Comparison of ENCODE assay signal across 8 mouse cellular contexts in the genomic region with DNA sequence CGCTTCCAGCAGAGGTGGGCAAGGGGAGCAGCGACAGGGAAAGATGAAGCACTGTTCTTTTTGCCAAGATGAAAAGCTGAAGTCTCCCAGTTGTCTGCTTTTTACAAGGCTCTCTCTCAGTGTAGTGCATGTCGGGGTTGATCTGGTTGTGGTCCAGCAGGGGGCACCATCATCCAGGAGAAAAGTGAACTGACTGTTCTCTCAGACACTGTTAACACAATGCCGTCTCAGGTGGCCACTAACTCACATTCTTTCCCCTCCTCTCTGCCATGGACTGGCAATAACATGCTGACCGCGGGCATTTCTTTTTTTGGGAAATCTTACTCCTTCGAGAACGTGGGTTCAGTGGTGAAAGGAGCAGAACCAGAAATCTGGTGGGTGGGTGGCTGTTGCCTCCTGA. TPM values are rescaled to one million over a fixed set of nuclear protein-coding genes. Genes with fewer than 3 reads are reported as not detected.
DNase-seq lines count a peak whose midpoint lies in the region; ATAC-seq and TF ChIP-seq lines count a peak whose summit lies in the region.

No protein-coding gene starts in this region.

- no peak overlapping the region for H3K4me3 ChIP-seq in ES-E14 (ENCODE audit: insufficient read depth in 1 of 2, low read depth in 1 of 2, low read length in 2 of 2, poor library complexity in 1 of 2, severe bottlenecking in 1 of 2)
- H3K4me3 ChIP-seq in forebrain, postnatal 0 days (ENCODE audit: low read depth, low read length), result no peak overlapping the region
- H3K4me3 ChIP-seq in lung, embryonic 14.5 days (ENCODE audit: low read depth, low read length), result no peak overlapping the region

- DNase-seq in ES-E14 (ENCODE audit: low read depth, low spot score), result peak; percentile 72
- peak; percentile 69 for DNase-seq in c-Kit-positive CD71-positive TER-119-positive erythroid progenitor cells, embryonic 14.5 days (ENCODE audit: low spot score)
- peak; percentile 84 for DNase-seq in forebrain, postnatal 0 days
- peak; percentile 69 to 83 for DNase-seq in layer of hippocampus, adult 8-10 months (ENCODE audit: low spot score in 2 of 2)
- peak; percentile 87 for DNase-seq in lung, embryonic 14.5 days
- peak; percentile 33 for DNase-seq in ovary, adult 18-20 months (ENCODE audit: low spot score)
- peak; percentile 40 to 45 for DNase-seq in thymus, adult 18-20 months

- peak; percentile 88 for TF ChIP-seq CTCF in forebrain, postnatal 0 days (IDR thresholded peaks at IDR 0.05; ENCODE audit: low read depth)
- TF ChIP-seq CTCF in lung, embryonic 14.5 days (IDR thresholded peaks at IDR 0.05; ENCODE audit: low read depth), result peak; percentile 90

- H3K27me3 ChIP-seq in forebrain, postnatal 0 days (ENCODE audit: insufficient read depth, low read length), result no peaks in the 10 kb centered on the region
- H3K27me3 ChIP-seq in lung, embryonic 14.5 days (ENCODE audit: insufficient read depth, low read length), result no peaks in the 10 kb centered on the region

- peaks cover 12% of the 10 kb centered on the region for H3K36me3 ChIP-seq in ES-E14 (ENCODE audit: control insufficient read depth, insufficient read depth, low read length, poor library complexity, severe bottlenecking)
- peaks cover 66% of the 10 kb centered on the region for H3K36me3 ChIP-seq in forebrain, postnatal 0 days (ENCODE audit: insufficient read depth)
- peaks cover 92% of the 10 kb centered on the region for H3K36me3 ChIP-seq in lung, embryonic 14.5 days (ENCODE audit: insufficient read depth)

- no peaks in the 10 kb centered on the region for H3K9me3 ChIP-seq in ES-E14 (ENCODE audit: control insufficient read depth, insufficient read depth, low read depth, low read length)
- no peaks in the 10 kb centered on the region for H3K9me3 ChIP-seq in forebrain, postnatal 0 days (ENCODE audit: low read length)
- H3K9me3 ChIP-seq in lung, embryonic 14.5 days (ENCODE audit: low read depth, low read length), result no peaks in the 10 kb centered on the region

- H3K4me2 ChIP-seq in forebrain, postnatal 0 days (ENCODE audit: low read depth), result no peak overlapping the region
- H3K4me2 ChIP-seq in lung, embryonic 14.5 days, result no peak overlapping the region

- ATAC-seq in forebrain, postnatal 0 days, result peak; percentile 88
- peak; percentile 66 to 72 for ATAC-seq in hematopoietic stem cell, adult 5-6 weeks (replicated peaks in 1 of 2; ENCODE audit: insufficient read depth in 1 of 2, low FRiP score in 2 of 2, low TSS enrichment in 1 of 2, low read depth in 1 of 2, poor library complexity in 2 of 2, severe bottlenecking in 2 of 2)
- peak; percentile 75 for ATAC-seq in lung, embryonic 14.5 days (ENCODE audit: insufficient read depth)

- H3K27ac ChIP-seq in ES-E14 (ENCODE audit: insufficient read depth, low read depth, low read length, poor library complexity, severe bottlenecking), result no peak overlapping the region
- H3K27ac ChIP-seq in forebrain, postnatal 0 days (ENCODE audit: low read depth, low read length), result no peak overlapping the region
- H3K27ac ChIP-seq in lung, embryonic 14.5 days (ENCODE audit: low read depth), result no peak overlapping the region

- no peaks in the 10 kb centered on the region for H3K4me1 ChIP-seq in ES-E14 (ENCODE audit: control insufficient read depth in 2 of 2, insufficient read depth in 2 of 2, low read length in 2 of 2, poor library complexity in 1 of 2)
- no peaks in the 10 kb centered on the region for H3K4me1 ChIP-seq in forebrain, postnatal 0 days (ENCODE audit: insufficient read depth)
- H3K4me1 ChIP-seq in lung, embryonic 14.5 days (ENCODE audit: insufficient read depth), result no peaks in the 10 kb centered on the region

- H3K9ac ChIP-seq in ES-E14 (ENCODE audit: insufficient read depth, low read depth, low read length, poor library complexity, severe bottlenecking), result no peak overlapping the region
- H3K9ac ChIP-seq in forebrain, postnatal 0 days, result no peak overlapping the region
- no peak overlapping the region for H3K9ac ChIP-seq in lung, embryonic 14.5 days

- WGBS in forebrain, postnatal 0 days, result 30% methylated on average over 8 of the region's 8 CpGs
- WGBS in lung, embryonic 14.5 days, result 30% methylated on average over 8 of the region's 8 CpGs

- in situ Hi-C loops in ES-E14 (cut with MboI; ENCODE audit: low sequenced_read_pairs in 2 of 2, unreplicated experiment in 2 of 2), result loop anchor here (5.0 kb wide), 1 partner anchor 109 kb away; no protein-coding TSS in a partner anchor

TF ChIP-seq in ES-E14, 5 proteins besides CTCF, POLR2A, EP300 and RAD21:
- TF ChIP-seq ZNF384 (IDR thresholded peaks at IDR 0.05; ENCODE audit: low read depth, low read length) (no peak), HCFC1 (IDR thresholded peaks at IDR 0.05; ENCODE audit: borderline replicate concordance, insufficient read depth, low read length) (no peak), CHD2 (IDR thresholded peaks at IDR 0.05; ENCODE audit: low read depth, low read length) (no peak), ZC3H11A (IDR thresholded peaks at IDR 0.05; ENCODE audit: borderline replicate concordance, low read depth, low read length) (no peak; the same call in none of the 2 replicates), MAFK (IDR thresholded peaks at IDR 0.05; ENCODE audit: insufficient read depth, low read depth, low read length) (no peak)

RNA-seq across cellular contexts. Expression of a gene that starts 11.3 kb away (rescaled TPM):
- 407 and 469 TPM in 2 replicates for total RNA-seq in ES-E14 (2012; rRNA removed)
- 125 and 145 TPM in 2 replicates for total RNA-seq in forebrain, postnatal 0 days (2014; rRNA removed)
- polyA plus RNA-seq in forebrain, postnatal 0 days (2015; fragmentation: Nextera tagmentation; extraction: Ambion mirVana), result 222 and 246 TPM in 2 replicates
- 168 and 256 TPM in 2 replicates for total RNA-seq in hematopoietic stem cell, adult 5-6 weeks (2017)
- total RNA-seq in layer of hippocampus, adult 8-10 months (2022), result 100 to 1,000 TPM; 176 to 184 (median 179) TPM
- polyA plus RNA-seq in lung, embryonic 14.5 days (2014; fragmentation: Nextera tagmentation; extraction: Ambion mirVana), result 400 and 402 TPM in 2 replicates

RNA-seq across cellular contexts. Expression of a gene that starts 13.9 kb away (rescaled TPM):
- total RNA-seq in ES-E14 (2012; rRNA removed), result 22.6 and 25.2 TPM in 2 replicates
- 11.9 and 25.3 TPM in 2 replicates for total RNA-seq in forebrain, postnatal 0 days (2014; rRNA removed)
- polyA plus RNA-seq in forebrain, postnatal 0 days (2015; fragmentation: Nextera tagmentation; extraction: Ambion mirVana), result 7.5 and 9.9 TPM in 2 replicates
- 9.4 and 9.8 TPM in 2 replicates for total RNA-seq in hematopoietic stem cell, adult 5-6 weeks (2017)
- 10 to 100 TPM; 24.5 to 33.3 (median 28.5) TPM for total RNA-seq in layer of hippocampus, adult 8-10 months (2022)
- 22.3 and 23.4 TPM in 2 replicates for polyA plus RNA-seq in lung, embryonic 14.5 days (2014; fragmentation: Nextera tagmentation; extraction: Ambion mirVana)

RNA-seq across cellular contexts. Expression of a gene that starts 37.5 kb away (rescaled TPM):
- total RNA-seq in ES-E14 (2012; rRNA removed), result 25.6 and 44.0 TPM in 2 replicates
- 10.3 and 11.8 TPM in 2 replicates for total RNA-seq in forebrain, postnatal 0 days (2014; rRNA removed)
- 21.3 and 27.1 TPM in 2 replicates for polyA plus RNA-seq in forebrain, postnatal 0 days (2015; fragmentation: Nextera tagmentation; extraction: Ambion mirVana)
- total RNA-seq in hematopoietic stem cell, adult 5-6 weeks (2017), result 270 and 419 TPM in 2 replicates
- 10 to 100 TPM; 12.5 to 33.9 (median 22.4) TPM for total RNA-seq in layer of hippocampus, adult 8-10 months (2022)
- polyA plus RNA-seq in lung, embryonic 14.5 days (2014; fragmentation: Nextera tagmentation; extraction: Ambion mirVana), result 132 and 137 TPM in 2 replicates

RNA-seq across cellular contexts. Expression of a gene that starts 47.8 kb away (rescaled TPM):
- total RNA-seq in ES-E14 (2012; rRNA removed), result 1.0 and 1.2 TPM in 2 replicates
- 12.7 and 17.1 TPM in 2 replicates for total RNA-seq in forebrain, postnatal 0 days (2014; rRNA removed)
- 11.6 and 13.1 TPM in 2 replicates for polyA plus RNA-seq in forebrain, postnatal 0 days (2015; fragmentation: Nextera tagmentation; extraction: Ambion mirVana)
- total RNA-seq in hematopoietic stem cell, adult 5-6 weeks (2017), result 57.2 and 59.8 TPM in 2 replicates
- 1 to 10 TPM; 3.8 to 8.8 (median 7.4) TPM for total RNA-seq in layer of hippocampus, adult 8-10 months (2022)
- 31.0 and 31.2 TPM in 2 replicates for polyA plus RNA-seq in lung, embryonic 14.5 days (2014; fragmentation: Nextera tagmentation; extraction: Ambion mirVana)

Comparison
In these comparisons a context has a peak if more than half of its experiments do, and no peak if none do; other contexts are left out.
1. DNase-seq: peak in every context shown above with its lines; median percentile 87 in lung, embryonic 14.5 days; 84 in forebrain, postnatal 0 days; 76 in layer of hippocampus, adult 8-10 months; 72 in ES-E14; 69 in c-Kit-positive CD71-positive TER-119-positive erythroid progenitor cells, embryonic 14.5 days; 42 in thymus, adult 18-20 months; 33 in ovary, adult 18-20 months.